Mouse (Mus musculus) lung, postnatal 0 days (tissue): ENCODE measurements around the gene Dlgap1.

Experiments
- CTCF ChIP-seq: IDR thresholded peaks from 2 replicates; pipeline ENCODE4 v1.5.1; 2016; ENCODE audit warnings: antibody characterized with exemption, mild to moderate bottlenecking
- EP300 ChIP-seq: IDR thresholded peaks from 2 replicates; pipeline ENCODE4 v1.6.1; 2016; ENCODE audit warnings: antibody characterized with exemption, mild to moderate bottlenecking, control low read depth

GRCm38 (mm10) chr17:70501933-70502332 lies 533.1 kb downstream of the Dlgap1 start:
- TF ChIP-seq CTCF (no peak), EP300 (no peak)
